Mouse (Mus musculus) liver, adult 2 months (tissue): ENCODE measurements around the gene Gm7137.
"Not testable (repeated sequence)": the region's sequence is repeated elsewhere in the genome, so short reads cannot be mapped to it uniquely, and the experiment has no call there.

Source experiments
- CTCF ChIP-seq: fragments of 200-500 bp; IDR thresholded peaks from 2 replicates; pipeline ENCODE4 v1.5.1; 2011; ENCODE audit warnings: low read depth, low read length, control low read depth
- POLR2A ChIP-seq: fragments of 200-500 bp; IDR thresholded peaks from 2 replicates; pipeline ENCODE4 v1.6.1; 2011; ENCODE audit warnings: low read length, control low read depth; ENCODE audit not compliant: insufficient read depth; ENCODE audit errors: extremely low read depth

- not testable (repeated sequence) for TF ChIP-seq POLR2A, CTCF
Observed at GRCm38 (mm10) chr10:77798164-77798920, 10.3 kb upstream of the Gm7137 start.
